Mouse (Mus musculus): ENCODE measurements around the gene Tmub1. TPM values are rescaled to one million over a fixed set of nuclear protein-coding genes. Genes with fewer than 3 reads are reported as not detected.
"Not testable (repeated sequence)": the region's sequence is repeated elsewhere in the genome, so short reads cannot be mapped to it uniquely, and the experiment has no call there.

The Tmub1 gene
- polyA plus RNA-seq, 1 experiment from 2014 or later, result 24.6 TPM

DNA sequence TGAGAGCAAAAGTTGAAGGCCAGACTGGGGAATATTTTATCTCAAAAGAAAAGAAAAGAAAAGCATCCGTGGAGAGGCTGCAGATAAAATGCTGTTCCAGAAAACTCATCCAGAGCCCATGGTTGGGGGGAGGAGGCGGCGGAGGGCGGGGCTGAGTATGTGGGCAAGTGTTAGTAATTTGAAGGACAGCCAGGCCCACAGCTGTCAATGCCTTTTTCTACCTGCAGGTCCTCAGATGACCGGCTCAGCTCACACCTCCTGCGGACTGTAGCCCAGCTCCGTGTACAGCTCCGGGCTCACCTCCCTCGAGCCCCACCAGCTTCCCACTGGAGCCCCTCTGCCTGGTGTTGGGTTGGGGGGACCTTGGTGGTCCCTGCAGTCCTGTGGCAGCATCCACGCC is 48.0 kb downstream of the Tmub1 start:
- Histone ChIP-seq H3K4me2 (replicated peaks) (no peak overlapping the region), H3K27ac (no peak overlapping the region), H3K4me3 (no peak overlapping the region), H3K9ac (no peak overlapping the region), H3K9me3 (no peaks in the 10 kb centered on the region), H3K36me3 (peaks cover 50% of the 10 kb centered on the region), H3K27me3 (no peaks in the 10 kb centered on the region), H3K4me1 (peaks cover 8% of the 10 kb centered on the region; the same call in 1 of the 2 replicates)
- no peak for ATAC-seq (ENCODE audit: low FRiP score, low read depth)
- WGBS, result 82% methylated on average over 10 of the region's 10 CpGs

DNA sequence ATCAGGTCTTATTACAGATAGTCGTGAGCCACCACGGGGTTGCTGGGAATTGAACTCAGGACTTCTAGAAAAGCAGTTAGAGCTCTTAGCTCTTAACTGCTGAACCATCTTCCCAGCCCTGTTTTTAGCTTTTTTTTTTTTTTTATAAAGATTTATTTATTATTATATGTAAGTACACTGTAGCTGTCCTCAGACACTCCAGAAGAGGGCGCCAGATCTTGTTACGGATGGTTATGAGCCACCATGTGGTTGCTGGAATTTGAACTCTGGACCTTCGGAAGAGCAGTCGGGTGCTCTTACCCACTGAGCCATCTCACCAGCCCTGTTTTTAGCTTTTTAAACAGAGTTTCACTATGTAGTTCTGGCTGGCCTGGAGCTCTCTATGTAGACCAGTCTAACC is 51.4 kb downstream of the Tmub1 start:
- not testable (repeated sequence) for H3K4me2 ChIP-seq (replicated peaks); H3K9me3 ChIP-seq; H3K4me3 ChIP-seq; H3K4me1 ChIP-seq; H3K9ac ChIP-seq; H3K27me3 ChIP-seq; H3K27ac ChIP-seq; ATAC-seq (ENCODE audit: low FRiP score, low read depth)
- WGBS, result 89% methylated on average over 6 of the region's 6 CpGs
- peaks cover 20% of the 10 kb centered on the region for H3K36me3 ChIP-seq

Other genes starting within 250 kb of the Tmub1 start
- gene Kcnh2, start 96.2 kb downstream of the Tmub1 start, polyA plus RNA-seq (2015; fragmentation: Nextera tagmentation; extraction: Ambion mirVana), result 2.7 and 3.1 TPM in 2 replicates
- 6.0 and 6.6 TPM in 2 replicates for gene Nos3, start 83.0 kb downstream of the Tmub1 start, polyA plus RNA-seq (2015; fragmentation: Nextera tagmentation; extraction: Ambion mirVana)
- gene Atg9b, start 55.7 kb downstream of the Tmub1 start, polyA plus RNA-seq (2015; fragmentation: Nextera tagmentation; extraction: Ambion mirVana), result 0.37 and 0.78 TPM in 2 replicates
- 42.1 and 44.6 TPM in 2 replicates for gene Abcb8, start 54.2 kb downstream of the Tmub1 start, polyA plus RNA-seq (2015; fragmentation: Nextera tagmentation; extraction: Ambion mirVana)
- 1.7 and 2.0 TPM in 2 replicates for gene Asic3, start 34.5 kb downstream of the Tmub1 start, polyA plus RNA-seq (2015; fragmentation: Nextera tagmentation; extraction: Ambion mirVana)
- gene Cdk5, start 24.3 kb downstream of the Tmub1 start, polyA plus RNA-seq (2015; fragmentation: Nextera tagmentation; extraction: Ambion mirVana), result 53.5 and 59.5 TPM in 2 replicates
- 39.5 and 42.0 TPM in 2 replicates for gene Slc4a2, start 24.0 kb downstream of the Tmub1 start, polyA plus RNA-seq (2015; fragmentation: Nextera tagmentation; extraction: Ambion mirVana)
- 120 TPM in 2 replicates for gene Fastk, start 2.6 kb downstream of the Tmub1 start, polyA plus RNA-seq (2015; fragmentation: Nextera tagmentation; extraction: Ambion mirVana)
- 29.8 and 35.4 TPM in 2 replicates for gene Agap3, start 4.3 kb upstream of the Tmub1 start, polyA plus RNA-seq (2015; fragmentation: Nextera tagmentation; extraction: Ambion mirVana)
- not detected in 2 replicates for gene Gbx1, start 79.3 kb upstream of the Tmub1 start, polyA plus RNA-seq (2015; fragmentation: Nextera tagmentation; extraction: Ambion mirVana)
- gene Asb10, start 93.1 kb upstream of the Tmub1 start, polyA plus RNA-seq (2015; fragmentation: Nextera tagmentation; extraction: Ambion mirVana), result 1.6 and 2.2 TPM in 2 replicates
- gene 4931409K22Rik, start 109.0 kb upstream of the Tmub1 start, polyA plus RNA-seq (2015; fragmentation: Nextera tagmentation; extraction: Ambion mirVana), result 0.17 and 0.49 TPM in 2 replicates
- 120 and 128 TPM in 2 replicates for gene Abcf2, start 129.6 kb upstream of the Tmub1 start, polyA plus RNA-seq (2015; fragmentation: Nextera tagmentation; extraction: Ambion mirVana)
- 31.6 and 33.3 TPM in 2 replicates for gene Chpf2, start 138.9 kb upstream of the Tmub1 start, polyA plus RNA-seq (2015; fragmentation: Nextera tagmentation; extraction: Ambion mirVana)
- gene Smarcd3, start 176.6 kb upstream of the Tmub1 start, polyA plus RNA-seq (2015; fragmentation: Nextera tagmentation; extraction: Ambion mirVana), result 51.2 and 51.3 TPM in 2 replicates
- 30.8 and 34.3 TPM in 2 replicates for gene Nub1, start 237.7 kb upstream of the Tmub1 start, polyA plus RNA-seq (2015; fragmentation: Nextera tagmentation; extraction: Ambion mirVana)